Mouse (Mus musculus): ENCODE measurements at regions not wholly inside any gene's neighbourhood (a gene's known extent, or its start where the extent isn't known, plus 50 kb on each side); places are given as distances from the start of the nearest gene placed in this dataset.

GRCm38 (mm10) chr11:113103161-113103845, 321.3 kb downstream of the Sox9 start:
- H3K9ac ChIP-seq (replicated peaks), result no peak overlapping the region
- H3K4me3 ChIP-seq, result no peak overlapping the region
- no peak overlapping the region for H3K4me2 ChIP-seq (replicated peaks)
- no peaks in the 10 kb centered on the region for H3K9me3 ChIP-seq
- WGBS, result 92% methylated on average over 12 of the region's 12 CpGs
- H3K36me3 ChIP-seq, result no peaks in the 10 kb centered on the region
- ATAC-seq (ENCODE audit: low FRiP score, low read depth), result no peak
- H3K4me1 ChIP-seq, result peaks cover 37% of the 10 kb centered on the region
- H3K27ac ChIP-seq (replicated peaks), result no peak overlapping the region
- peaks cover 8% of the 10 kb centered on the region; the same call in 1 of the 2 replicates for H3K27me3 ChIP-seq

GRCm38 (mm10) chr11:113105371-113105770, 323.3 kb downstream of the Sox9 start:
- peaks cover 44% of the 10 kb centered on the region for H3K4me1 ChIP-seq

GRCm38 (mm10) chr11:113107205-113107844, 325.3 kb downstream of the Sox9 start:
- ATAC-seq (ENCODE audit: low FRiP score, low read depth), result no peak
- Histone ChIP-seq H3K27me3 (peaks cover 7% of the 10 kb centered on the region; the same call in 1 of the 2 replicates), H3K36me3 (no peaks in the 10 kb centered on the region), H3K4me3 (no peak overlapping the region), H3K9me3 (no peaks in the 10 kb centered on the region), H3K4me2 (replicated peaks) (no peak overlapping the region), H3K4me1 (peaks cover 30% of the 10 kb centered on the region), H3K9ac (replicated peaks) (no peak overlapping the region), H3K27ac (replicated peaks) (no peak overlapping the region)
- WGBS, result 78% methylated on average over 16 of the region's 16 CpGs

More at GRCm38 (mm10) chr11:113105371-113105770, 323.3 kb downstream of the Sox9 start:
- Histone ChIP-seq H3K4me2 (replicated peaks) (no peak overlapping the region), H3K9me3 (no peaks in the 10 kb centered on the region), H3K9ac (replicated peaks) (no peak overlapping the region), H3K27ac (replicated peaks) (no peak overlapping the region), H3K4me3 (no peak overlapping the region), H3K36me3 (no peaks in the 10 kb centered on the region), H3K27me3 (peaks cover 8% of the 10 kb centered on the region; the same call in 1 of the 2 replicates)
- 82% methylated on average over 11 of the region's 11 CpGs for WGBS
- no peak for ATAC-seq (ENCODE audit: low FRiP score, low read depth)

- no peak overlapping the region for H3K4me3 ChIP-seq
- peaks cover 30% of the 10 kb centered on the region; the same call in 1 of the 2 replicates for H3K4me1 ChIP-seq
- no peaks in the 10 kb centered on the region for H3K36me3 ChIP-seq
- H3K27me3 ChIP-seq, result no peaks in the 10 kb centered on the region
- no peaks in the 10 kb centered on the region for H3K9me3 ChIP-seq
- H3K27ac ChIP-seq (replicated peaks), result no peak overlapping the region
- 72% methylated on average over 10 of the region's 10 CpGs for WGBS
- no peak overlapping the region for H3K4me2 ChIP-seq (replicated peaks)
- no peak for ATAC-seq (ENCODE audit: low FRiP score, low read depth)
- no peak overlapping the region for H3K9ac ChIP-seq (replicated peaks)
These were observed 326.1 kb downstream of the Sox9 start for GRCm38 (mm10) chr11:113107966-113108699.

- H3K4me3 ChIP-seq, result no peak overlapping the region
- no peak overlapping the region for H3K9ac ChIP-seq (replicated peaks)
- H3K9me3 ChIP-seq, result no peaks in the 10 kb centered on the region
- no peaks in the 10 kb centered on the region for H3K36me3 ChIP-seq
- peaks cover under 1% of the 10 kb centered on the region; the same call in 1 of the 2 replicates for H3K27me3 ChIP-seq
- no peak for ATAC-seq (ENCODE audit: low FRiP score, low read depth)
- 97% methylated on average over 4 of the region's 4 CpGs for WGBS
- H3K4me2 ChIP-seq (replicated peaks), result no peak overlapping the region
- no peak overlapping the region for H3K27ac ChIP-seq (replicated peaks)
- H3K4me1 ChIP-seq, result peaks cover 24% of the 10 kb centered on the region; the same call in 1 of the 2 replicates
These were observed 327.1 kb downstream of the Sox9 start for GRCm38 (mm10) chr11:113109096-113109495.

GRCm38 (mm10) chr11:113113220-113113817, 331.3 kb downstream of the Sox9 start:
- Histone ChIP-seq H3K4me2 (replicated peaks) (no peak overlapping the region), H3K27ac (replicated peaks) (no peak overlapping the region), H3K9ac (replicated peaks) (no peak overlapping the region), H3K9me3 (peaks cover 8% of the 10 kb centered on the region; the same call in 1 of the 2 replicates), H3K36me3 (no peaks in the 10 kb centered on the region), H3K4me3 (no peak overlapping the region), H3K27me3 (peaks cover 10% of the 10 kb centered on the region; the same call in 1 of the 2 replicates), H3K4me1 (peaks cover 19% of the 10 kb centered on the region)
- ATAC-seq (ENCODE audit: low FRiP score, low read depth), result no peak
- 89% methylated on average over 6 of the region's 6 CpGs for WGBS

- no peak for ATAC-seq (ENCODE audit: low FRiP score, low read depth)
- no peak overlapping the region for H3K4me2 ChIP-seq (replicated peaks)
- peaks cover 8% of the 10 kb centered on the region; the same call in 1 of the 2 replicates for H3K9me3 ChIP-seq
- H3K27ac ChIP-seq (replicated peaks), result no peak overlapping the region
- H3K36me3 ChIP-seq, result no peaks in the 10 kb centered on the region
- H3K9ac ChIP-seq (replicated peaks), result no peak overlapping the region
- peaks cover 35% of the 10 kb centered on the region for H3K4me1 ChIP-seq
- WGBS, result 90% methylated on average over 9 of the region's 9 CpGs
- no peak overlapping the region for H3K4me3 ChIP-seq
- H3K27me3 ChIP-seq, result peaks cover 10% of the 10 kb centered on the region; the same call in 1 of the 2 replicates
These were observed 335.3 kb downstream of the Sox9 start for GRCm38 (mm10) chr11:113117179-113117898.

- 32% methylated on average over 6 of the region's 6 CpGs for WGBS
- ATAC-seq (ENCODE audit: low FRiP score, low read depth), result no peak
- no peak overlapping the region for H3K4me2 ChIP-seq (replicated peaks)
These were observed 338.5 kb downstream of the Sox9 start for GRCm38 (mm10) chr11:113120570-113120969.

GRCm38 (mm10) chr11:113121307-113121706, 339.3 kb downstream of the Sox9 start:
- peak; percentile 27; the same call in 1 of the 2 replicates for ATAC-seq (ENCODE audit: low FRiP score, low read depth)
- Histone ChIP-seq H3K27me3 (no peaks in the 10 kb centered on the region), H3K9ac (replicated peaks) (no peak overlapping the region), H3K4me2 (replicated peaks) (no peak overlapping the region), H3K4me3 (no peak overlapping the region), H3K27ac (replicated peaks) (no peak overlapping the region), H3K9me3 (peaks cover 8% of the 10 kb centered on the region; the same call in 1 of the 2 replicates), H3K4me1 (peaks cover 38% of the 10 kb centered on the region), H3K36me3 (no peaks in the 10 kb centered on the region)
- WGBS, result 39% methylated on average over 12 of the region's 12 CpGs

More at GRCm38 (mm10) chr11:113120570-113120969, 338.5 kb downstream of the Sox9 start:
- H3K27me3 ChIP-seq, result no peaks in the 10 kb centered on the region
- peaks cover 32% of the 10 kb centered on the region for H3K4me1 ChIP-seq
- peaks cover 8% of the 10 kb centered on the region; the same call in 1 of the 2 replicates for H3K9me3 ChIP-seq
- no peak overlapping the region for H3K4me3 ChIP-seq
- no peaks in the 10 kb centered on the region for H3K36me3 ChIP-seq
- H3K9ac ChIP-seq (replicated peaks), result no peak overlapping the region
- H3K27ac ChIP-seq (replicated peaks), result no peak overlapping the region

- 0 out of 2 replicates have a peak, but pooled peaks have one; percentile 6 for ATAC-seq (ENCODE audit: low FRiP score, low read depth)
- Histone ChIP-seq H3K9me3 (peaks cover 5% of the 10 kb centered on the region; the same call in 1 of the 2 replicates), H3K4me3 (no peak overlapping the region), H3K27ac (replicated peaks) (0 out of 2 replicates have a peak overlapping the region, but pooled peaks have one; percentile 6), H3K36me3 (no peaks in the 10 kb centered on the region), H3K27me3 (no peaks in the 10 kb centered on the region), H3K4me1 (peaks cover 38% of the 10 kb centered on the region), H3K4me2 (replicated peaks) (no peak overlapping the region), H3K9ac (replicated peaks) (no peak overlapping the region)
- whole genome bisulfite sequencing, result 66% methylated on average over 9 of the region's 9 CpGs
These were observed 340.1 kb downstream of the Sox9 start for GRCm38 (mm10) chr11:113122137-113122536.

GRCm38 (mm10) chr11:113122964-113123363, 340.9 kb downstream of the Sox9 start:
- ATAC-seq (ENCODE audit: low FRiP score, low read depth), result no peak
- Histone ChIP-seq H3K4me1 (peaks cover 38% of the 10 kb centered on the region), H3K27ac (replicated peaks) (no peak overlapping the region), H3K27me3 (no peaks in the 10 kb centered on the region), H3K9me3 (peaks cover 2% of the 10 kb centered on the region; the same call in 1 of the 2 replicates), H3K36me3 (no peaks in the 10 kb centered on the region), H3K9ac (replicated peaks) (no peak overlapping the region), H3K4me2 (replicated peaks) (no peak overlapping the region), H3K4me3 (no peak overlapping the region)
- WGBS, result 58% methylated on average over 2 of the region's 2 CpGs

Data from midbrain, embryonic 12.5 days (tissue).